Mouse (Mus musculus): ENCODE results near the gene Rbm7.
"Not testable (repeated sequence)": the region's sequence is repeated elsewhere in the genome, so short reads cannot be mapped to it uniquely, and the experiment has no call there.

Gene Rbm7

GRCm38 (mm10) chr9:48494817-48495547 lies at the start of gene Rbm7, which contains the start of gene Gm5617:
Gene Rbm7, minus strand, starts transcription at chr9:48495299.
Gene Gm5617, plus strand, starts transcription at chr9:48495442.
- peak; percentile 89 to 93 for DNase-seq (ENCODE audit: low spot score in 2 of 2)

- peak in 1 of 2 experiments; percentile 2 for DNase-seq (ENCODE audit: low spot score in 2 of 2)
Measured at GRCm38 (mm10) chr9:48538688-48539087, 43.6 kb upstream of the Rbm7 start.

DNA sequence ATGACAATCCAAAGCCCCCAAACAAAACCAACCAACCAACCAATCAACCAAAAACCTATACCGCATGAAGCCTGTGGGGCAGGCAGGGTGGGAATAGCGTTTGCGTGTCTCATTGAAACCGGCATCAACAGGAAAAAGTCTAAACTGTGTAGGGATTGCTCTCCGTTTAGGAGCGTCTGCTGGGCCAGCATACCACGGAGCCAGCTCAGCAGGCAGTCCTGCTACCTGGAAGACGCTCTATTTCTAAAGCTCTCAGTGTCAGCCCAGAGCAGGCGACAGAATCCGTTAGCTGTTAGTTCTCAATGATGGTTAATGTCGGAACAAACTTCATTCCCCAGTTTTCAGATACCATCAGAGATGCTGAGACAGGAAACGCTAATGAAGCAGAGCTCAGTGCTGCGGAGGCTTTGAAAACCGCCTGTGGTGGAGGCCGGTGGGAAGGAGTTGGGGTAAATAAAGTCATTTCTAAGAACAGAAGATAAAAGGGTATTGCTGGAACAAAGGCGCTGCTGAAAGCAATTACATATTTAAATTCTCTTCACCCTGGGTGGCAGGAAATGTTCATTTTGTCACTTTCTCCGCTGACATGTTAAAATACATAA lies 43.0 kb upstream of the Rbm7 start:
- DNase-seq (ENCODE audit: low spot score in 2 of 2): peak in 1 of 2 experiments; percentile 15

GRCm38 (mm10) chr9:48537616-48538015 lies 42.5 kb upstream of the Rbm7 start:
- DNase-seq (ENCODE audit: low spot score in 2 of 2): not testable (repeated sequence)

- no peak for DNase-seq (ENCODE audit: low spot score in 2 of 2)
Measured at GRCm38 (mm10) chr9:48536414-48536813, 41.3 kb upstream of the Rbm7 start.

GRCm38 (mm10) chr9:48532730-48533129 lies 37.6 kb upstream of the Rbm7 start:
- no peak for DNase-seq (ENCODE audit: low spot score in 2 of 2)

DNA sequence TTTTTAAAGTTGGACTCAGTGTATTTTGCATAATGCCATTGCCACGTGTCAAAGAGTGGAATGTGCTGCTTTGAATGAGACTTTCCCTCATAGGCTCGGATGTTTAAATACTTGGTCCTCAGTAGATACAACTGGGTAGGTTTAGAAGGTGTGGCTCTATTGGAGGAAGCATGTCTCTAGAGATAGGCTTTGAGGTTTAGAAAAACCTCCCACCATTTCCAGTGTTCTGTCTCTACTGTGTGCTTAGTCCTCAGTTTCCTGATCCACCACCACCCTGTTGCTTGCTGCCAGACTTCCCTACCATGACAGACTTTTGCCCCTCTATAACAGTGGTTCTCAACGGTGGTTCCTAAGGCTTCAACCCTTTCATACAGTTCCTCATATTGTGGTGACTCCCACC lies 37.1 kb upstream of the Rbm7 start:
- no peak for DNase-seq (ENCODE audit: low spot score in 2 of 2)

- DNase-seq (ENCODE audit: low spot score in 2 of 2): no peak
Measured at GRCm38 (mm10) chr9:48531294-48531693, 36.2 kb upstream of the Rbm7 start.

GRCm38 (mm10) chr9:48526520-48526919 lies 31.4 kb upstream of the Rbm7 start:
- DNase-seq (ENCODE audit: low spot score in 2 of 2): no peak

GRCm38 (mm10) chr9:48525566-48525965 lies 30.5 kb upstream of the Rbm7 start:
- no peak for DNase-seq (ENCODE audit: low spot score in 2 of 2)

DNA sequence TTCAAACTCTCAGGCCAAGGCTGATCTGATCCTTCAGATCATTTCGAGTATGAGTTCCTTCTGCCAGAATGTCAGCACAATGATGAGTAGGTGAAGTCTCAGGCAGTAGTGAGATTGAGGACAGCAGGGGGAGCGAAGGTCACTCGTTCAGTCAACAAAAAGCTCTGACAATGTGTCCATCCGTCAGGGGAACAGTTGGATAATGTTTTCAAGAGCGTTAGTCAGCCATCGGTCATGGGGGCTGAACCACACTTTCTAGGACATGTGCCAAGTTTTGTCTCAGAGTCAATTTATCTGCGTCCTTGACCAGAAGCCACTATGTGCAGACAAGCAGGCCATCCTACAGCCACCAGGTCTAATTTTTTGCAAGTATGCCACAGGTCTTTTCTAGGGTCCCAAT lies 25.3 kb upstream of the Rbm7 start:
- not testable (repeated sequence) for DNase-seq (ENCODE audit: low spot score in 2 of 2)

GRCm38 (mm10) chr9:48517372-48518130 lies 22.5 kb upstream of the Rbm7 start:
- DNase-seq (ENCODE audit: low spot score in 2 of 2): no peak

- DNase-seq (ENCODE audit: low spot score in 2 of 2): no peak
Measured at GRCm38 (mm10) chr9:48516615-48517371, 21.7 kb upstream of the Rbm7 start.

DNA sequence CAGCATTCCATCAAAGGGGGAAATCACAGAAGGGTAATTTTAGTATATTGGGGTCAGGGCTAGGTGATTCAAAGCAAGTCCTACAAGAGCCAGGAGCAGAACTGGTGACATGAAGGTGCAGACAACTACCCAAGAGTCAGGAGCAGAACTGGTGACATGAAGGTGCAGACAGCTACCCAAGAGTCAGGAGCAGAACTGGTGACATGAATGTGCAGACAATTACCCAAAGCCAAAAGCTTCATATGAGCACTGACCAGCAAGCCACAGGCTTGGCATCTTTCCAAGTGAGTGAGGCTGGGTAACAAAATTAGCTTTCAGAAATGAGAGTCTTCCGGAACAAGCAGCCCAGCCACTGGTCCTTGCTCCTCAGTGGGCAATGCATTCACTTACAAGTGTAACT lies 20.2 kb upstream of the Rbm7 start:
- peak; percentile 42 to 58 for DNase-seq (ENCODE audit: low spot score in 2 of 2)

- no peak for DNase-seq (ENCODE audit: low spot score in 2 of 2)
Measured at GRCm38 (mm10) chr9:48510134-48510533, 15.0 kb upstream of the Rbm7 start.

DNA sequence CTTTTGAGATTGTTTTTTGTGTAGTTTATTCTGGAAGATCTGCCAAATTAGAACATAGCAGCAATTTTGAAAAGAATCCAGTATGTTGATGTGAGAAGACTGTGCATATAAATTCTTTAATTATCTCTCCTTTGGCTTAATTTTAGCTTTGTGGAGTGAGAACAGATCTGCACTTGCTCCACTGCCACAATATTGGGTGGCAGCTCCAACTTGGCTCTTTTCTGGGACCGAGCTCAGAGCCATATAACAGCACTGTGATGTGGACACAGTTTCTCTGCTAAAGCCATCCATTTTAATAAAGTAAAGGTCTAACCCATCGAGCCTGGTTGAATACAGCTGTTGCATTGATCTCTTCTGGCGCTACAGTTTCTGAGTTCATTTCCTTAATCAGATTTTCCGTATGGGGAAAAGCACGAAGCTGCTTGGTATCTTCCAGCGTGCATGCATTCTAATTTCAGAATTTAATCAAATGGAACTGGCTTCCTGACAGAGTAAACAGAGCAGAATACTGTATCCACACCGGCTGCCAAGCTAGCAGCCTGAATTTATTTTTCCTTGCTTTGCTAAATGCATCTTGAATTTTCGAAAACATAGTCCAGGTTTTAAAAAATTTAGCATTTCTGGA lies 9.8 kb upstream of the Rbm7 start:
- DNase-seq (ENCODE audit: low spot score in 2 of 2): no peak

DNA sequence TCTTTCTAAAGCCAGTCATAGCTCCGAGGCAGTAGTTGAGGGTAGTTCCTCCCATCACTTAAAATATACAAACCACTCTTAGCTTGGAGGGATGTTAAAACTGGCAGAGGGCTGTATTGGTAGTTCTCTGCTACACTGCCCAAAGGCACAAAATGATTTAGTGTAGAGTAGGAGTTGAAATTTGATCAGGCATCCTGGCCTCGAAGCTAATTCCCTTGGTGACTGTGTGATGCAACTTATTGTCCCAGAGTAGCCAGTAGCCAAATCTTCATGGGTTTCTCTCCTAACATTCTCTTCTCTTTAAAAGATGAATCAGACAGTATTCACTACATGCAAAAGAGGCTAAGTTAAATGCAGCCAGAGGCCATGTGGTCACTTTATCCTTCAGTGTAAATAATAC lies 7.9 kb upstream of the Rbm7 start:
- no peak for DNase-seq (ENCODE audit: low spot score in 2 of 2)

DNA sequence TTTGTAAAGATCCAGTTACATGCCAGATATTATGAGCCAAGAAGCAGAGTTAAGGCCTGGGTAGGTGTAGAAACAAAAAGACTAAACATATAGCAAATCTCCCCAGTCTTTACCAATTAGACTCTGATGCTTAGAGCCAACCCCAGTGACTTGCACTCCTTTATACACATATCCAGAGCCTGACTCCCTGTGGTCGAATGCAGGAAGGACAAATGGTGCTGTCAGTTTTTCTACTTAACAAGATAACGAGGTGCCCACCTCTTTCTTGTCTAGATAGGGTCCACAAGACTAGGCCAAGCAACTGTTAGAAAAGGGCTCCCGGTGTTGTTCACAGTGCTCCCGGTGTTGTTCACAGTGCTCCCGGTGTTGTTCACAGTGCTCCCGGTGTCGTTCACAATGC lies 6.1 kb upstream of the Rbm7 start:
- DNase-seq (ENCODE audit: low spot score in 2 of 2): no peak

DNA sequence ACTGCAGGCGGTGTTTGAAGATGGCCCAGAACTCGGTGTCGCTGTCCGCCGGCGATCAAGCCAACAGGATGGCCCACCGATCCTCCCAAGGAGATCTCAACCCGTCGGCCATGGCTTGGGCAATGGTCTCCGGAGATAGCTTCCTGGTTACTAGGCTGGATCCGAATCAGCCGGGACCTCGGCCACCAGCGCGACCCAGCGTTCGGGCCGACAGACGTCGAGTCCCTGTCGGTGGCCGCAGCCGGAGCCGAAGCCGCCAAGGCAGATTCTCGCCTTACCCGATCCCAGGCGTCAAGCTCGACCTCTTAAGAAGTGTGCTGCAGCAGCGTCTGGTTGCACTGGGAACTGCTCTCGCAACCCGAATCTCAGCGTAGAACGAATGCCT lies 441 bp upstream of the Rbm7 start:
- DNase-seq (ENCODE audit: low spot score in 2 of 2): no peak

- no peak for DNase-seq (ENCODE audit: low spot score in 2 of 2)
Measured at GRCm38 (mm10) chr9:48481214-48482134, 13.6 kb downstream of the Rbm7 start.

Data from natural killer cell, adult 2 months (primary cell).